Mouse (Mus musculus) v-Abl transformed pro-B cells (cell line): ENCODE measurements around the gene Rgl3.

ENCODE experiments used
- in situ Hi-C, 2 experiments: fragments of 400-800 bp; cut with MboI; formaldehyde crosslinking; loops; one replicate each; pipeline ENCODE4 v1.15.1; 2025; ENCODE audit not compliant: unreplicated experiment in 2 of 2

The Rgl3 gene

DNA sequence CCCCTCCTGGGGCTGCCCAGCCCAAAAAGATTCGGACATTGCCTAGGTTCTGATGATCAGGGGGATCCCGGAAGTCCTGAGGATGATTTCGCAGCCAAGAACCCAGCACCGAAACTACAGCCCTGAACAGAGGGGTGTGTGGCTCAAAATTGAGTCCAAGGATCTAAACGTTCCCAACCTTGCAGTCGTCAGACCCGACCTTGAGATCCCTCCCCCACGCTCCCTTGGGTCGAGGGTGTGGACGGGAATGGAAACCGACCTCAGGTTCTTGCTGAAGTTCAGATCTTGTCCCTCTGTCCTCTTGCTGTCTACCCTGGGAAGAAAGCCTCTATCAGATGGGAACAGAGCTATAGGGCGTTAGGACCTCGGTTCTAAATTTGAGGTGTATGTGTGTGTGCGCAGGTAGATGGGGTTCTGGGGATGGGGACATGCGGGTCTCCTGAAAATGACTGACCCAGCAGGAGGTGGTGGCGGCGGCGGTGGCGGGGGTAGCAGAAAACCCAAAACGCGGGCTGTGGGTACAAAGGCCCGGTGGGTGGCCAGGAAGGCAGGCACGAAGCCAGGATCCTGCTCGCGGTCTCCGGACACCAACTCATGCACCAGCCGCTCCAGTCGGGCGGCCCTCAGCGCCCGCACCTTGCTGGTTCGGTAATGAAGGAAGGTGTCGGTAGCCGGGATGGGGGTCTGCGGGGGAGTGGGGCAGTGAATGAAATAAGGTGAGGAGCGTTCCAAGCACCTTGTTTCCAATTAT lies 1.5 kb downstream of the Rgl3 start:
- in situ Hi-C loops: no loop called here

DNA sequence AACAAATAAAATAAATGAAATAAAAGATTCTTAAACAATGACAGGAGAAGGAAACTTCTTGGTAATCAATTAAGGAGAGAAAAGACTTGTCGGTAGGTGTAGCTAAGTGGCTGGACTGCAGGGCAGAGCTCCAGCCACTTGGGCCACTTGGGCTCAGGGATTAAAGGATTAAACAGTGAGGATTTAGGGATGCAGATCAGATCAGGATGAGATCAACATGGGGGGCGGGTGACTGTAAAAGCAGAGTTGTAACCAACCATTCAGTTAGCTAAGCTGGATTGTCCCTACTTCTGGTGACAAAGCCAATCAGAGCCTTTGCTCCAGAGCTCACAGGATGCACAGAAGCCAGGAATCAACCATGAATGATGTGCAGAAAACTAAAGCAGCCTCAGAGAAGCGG lies 5.3 kb downstream of the Rgl3 start:
- in situ Hi-C loops: no loop called here

DNA sequence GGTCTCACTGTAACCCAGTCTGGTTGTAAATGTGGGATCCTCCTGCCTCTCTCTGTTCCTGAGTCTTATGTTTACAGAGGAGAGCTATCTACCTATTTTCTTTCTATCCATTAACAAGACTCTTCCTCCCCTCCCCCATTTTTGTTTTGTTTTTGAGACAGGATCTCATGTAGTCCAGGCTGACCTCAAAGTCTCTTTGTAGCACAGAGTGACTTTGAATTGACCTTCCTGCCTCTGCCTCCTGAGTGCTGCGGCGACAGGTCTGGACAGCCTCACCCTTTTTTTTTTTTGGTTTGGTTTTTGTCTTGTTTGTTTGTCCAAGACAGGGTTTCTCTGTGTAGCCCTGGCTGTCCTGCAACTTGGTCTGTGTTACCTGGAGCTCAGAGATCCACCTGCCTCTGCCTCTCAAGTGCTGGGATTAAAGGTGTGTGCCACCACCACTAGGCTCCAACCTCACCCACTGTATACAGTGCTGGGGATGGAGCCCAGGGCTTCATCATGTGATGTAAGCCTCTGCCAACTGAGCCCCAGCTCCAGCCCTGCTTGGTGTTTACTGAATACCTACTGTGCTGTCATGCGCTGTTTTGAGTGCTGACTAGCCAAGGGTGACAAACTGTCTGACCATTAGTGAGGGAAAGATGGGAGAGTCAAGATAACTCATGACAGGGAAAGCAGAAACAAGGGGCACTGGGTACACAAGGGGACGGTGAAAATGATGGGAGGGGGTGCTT lies 10.7 kb downstream of the Rgl3 start:
- in situ Hi-C loops: loop anchor here (5.0 to 10.0 kb wide), 6 partner anchors 79 to 436 kb away; partner anchors contain the start of genes 9530077C05Rik (in 1 of the 2), Pigyl (in 1 of the 2) and Zfp809 (in 1 of the 2)

DNA sequence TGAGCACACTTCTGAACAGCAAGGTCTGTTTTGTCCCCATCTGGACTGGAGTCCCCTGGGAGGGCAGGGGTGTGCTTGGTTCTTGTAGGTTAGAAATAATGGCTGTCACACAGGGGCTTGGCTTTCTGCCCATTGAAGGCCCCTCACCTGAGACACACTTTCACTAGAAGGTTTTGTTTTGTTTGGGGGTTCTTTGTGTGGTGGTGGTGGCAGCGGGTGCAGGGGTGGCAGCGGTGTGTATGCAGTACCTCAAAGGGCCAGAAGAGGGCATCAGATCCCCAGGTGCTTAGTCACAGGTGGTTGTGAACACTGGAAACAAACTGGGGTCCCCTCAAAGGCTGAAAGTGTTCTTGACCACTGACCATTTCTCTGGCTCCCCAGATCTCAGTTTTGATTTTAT lies 11.3 kb downstream of the Rgl3 start:
- in situ Hi-C loops: loop anchor here (5.0 to 10.0 kb wide), 6 partner anchors 79 to 437 kb away; partner anchors contain the start of genes 9530077C05Rik (in 1 of the 2), Pigyl (in 1 of the 2) and Zfp809 (in 1 of the 2)

DNA sequence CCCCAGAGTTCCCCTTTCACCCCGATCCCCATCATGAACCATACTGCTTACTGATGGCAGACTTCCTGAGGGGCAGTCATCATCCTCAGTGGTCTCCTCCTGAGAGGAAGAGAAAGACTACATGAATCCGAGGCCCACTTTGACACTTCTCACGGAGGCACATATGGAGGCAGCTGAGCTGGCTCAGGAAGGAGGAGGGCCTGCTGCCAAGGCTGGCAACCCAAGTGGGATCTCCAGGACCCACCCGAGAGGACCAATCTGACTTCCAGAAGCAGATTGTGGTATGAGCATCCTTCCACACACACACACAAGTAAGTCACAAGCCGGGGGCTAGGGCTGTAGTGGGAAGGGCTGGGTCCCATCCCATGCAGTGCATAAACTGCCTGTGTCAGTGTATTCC lies 11.9 kb downstream of the Rgl3 start:
- in situ Hi-C loops: loop anchor here (5.0 to 10.0 kb wide), 6 partner anchors 80 to 437 kb away; partner anchors contain the start of genes 9530077C05Rik (in 1 of the 2), Pigyl (in 1 of the 2) and Zfp809 (in 1 of the 2)

DNA sequence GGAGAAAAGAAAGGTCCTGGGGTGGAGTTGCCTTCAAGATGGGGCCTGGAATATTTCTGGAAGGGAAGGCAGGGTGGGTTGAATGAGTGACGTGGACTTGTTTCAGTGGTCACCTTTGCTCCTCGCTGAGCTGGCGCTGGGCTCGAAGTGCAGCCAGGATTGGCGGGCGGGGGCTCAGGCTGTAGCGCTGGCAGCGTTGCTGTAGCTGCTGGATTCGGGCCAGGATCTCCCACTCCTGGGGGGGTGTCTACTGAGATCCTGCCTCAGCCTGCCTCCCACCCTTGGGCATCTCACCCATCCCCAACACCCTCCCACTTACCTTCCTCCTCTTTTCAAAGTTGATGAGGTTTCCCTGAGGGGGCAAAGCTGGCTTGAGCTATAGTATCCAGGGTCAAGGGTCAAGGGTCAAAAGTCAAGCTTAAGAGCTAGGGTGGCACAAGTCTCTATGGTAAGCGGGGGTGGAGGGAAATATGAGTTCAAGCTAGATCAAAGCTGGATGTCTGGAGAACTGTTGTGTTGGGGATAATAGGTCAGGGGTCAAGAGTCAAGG lies 12.5 kb downstream of the Rgl3 start:
- in situ Hi-C loops: loop anchor here (5.0 to 10.0 kb wide), 6 partner anchors 81 to 438 kb away; partner anchors contain the start of genes 9530077C05Rik (in 1 of the 2), Pigyl (in 1 of the 2) and Zfp809 (in 1 of the 2)

DNA sequence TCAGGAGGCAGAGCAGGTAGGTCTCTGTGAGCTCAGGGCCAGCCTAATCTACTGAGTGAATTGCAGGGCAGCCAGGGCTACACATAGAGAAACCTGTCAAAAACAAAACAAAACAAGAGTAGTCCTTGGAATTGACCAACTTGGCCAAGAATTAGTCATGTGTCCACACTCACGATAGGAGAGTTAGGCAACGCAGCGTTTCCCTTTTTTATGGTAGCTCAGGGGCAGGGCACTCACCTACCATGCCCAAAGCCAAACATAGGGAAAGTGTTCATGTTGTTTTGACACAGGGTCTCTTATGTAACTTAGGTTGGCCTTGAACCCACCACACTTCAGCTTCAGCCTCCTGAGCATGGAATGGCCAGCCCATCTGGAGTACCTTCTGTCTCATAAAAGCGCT lies 19.9 kb downstream of the Rgl3 start:
- in situ Hi-C loops: no loop called here

DNA sequence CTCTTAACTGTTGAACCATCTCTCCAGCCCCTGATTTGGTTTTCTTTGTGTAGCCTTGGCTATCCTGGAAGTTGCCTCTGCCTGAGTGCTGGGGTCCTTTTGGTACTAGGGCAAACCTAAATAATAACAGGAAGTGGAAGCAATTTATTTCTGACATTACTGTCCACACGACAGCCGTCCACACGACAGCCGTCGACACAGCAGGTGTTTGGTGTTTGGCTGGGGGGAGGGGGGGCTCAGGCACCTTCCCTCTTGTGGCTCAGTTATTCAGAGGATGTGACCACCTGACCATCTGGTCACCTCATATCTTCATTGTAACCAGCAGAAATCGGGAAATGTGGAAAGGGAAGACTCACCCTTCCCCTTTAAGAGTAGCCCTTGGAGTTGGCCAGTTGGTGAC lies 20.4 kb downstream of the Rgl3 start:
- in situ Hi-C loops: no loop called here

DNA sequence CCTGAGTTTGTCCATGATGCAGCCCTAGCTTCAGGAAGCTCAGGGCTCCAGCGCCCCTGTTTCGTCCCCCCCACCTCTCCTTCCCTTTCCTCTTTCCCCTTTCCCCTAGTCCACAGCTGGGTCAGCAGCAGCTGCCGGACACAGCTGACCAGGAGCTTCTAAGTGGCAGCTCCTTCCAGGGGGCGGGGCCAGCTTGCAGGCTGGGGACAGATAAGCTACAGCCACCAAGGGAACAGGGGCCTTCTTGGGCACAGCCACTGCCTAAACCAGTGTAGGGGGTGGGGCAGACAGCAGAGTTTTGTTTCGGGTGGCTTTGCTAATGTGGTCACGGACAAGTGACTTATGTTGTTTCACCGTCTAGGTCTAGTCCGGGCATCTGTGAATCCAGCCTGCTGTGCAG lies 25.8 kb downstream of the Rgl3 start, which contains the start of gene Epor:
Epor (minus strand) TSS at position 90 of the 400 bp plus-strand sequence.
- in situ Hi-C loops: no loop called here

DNA sequence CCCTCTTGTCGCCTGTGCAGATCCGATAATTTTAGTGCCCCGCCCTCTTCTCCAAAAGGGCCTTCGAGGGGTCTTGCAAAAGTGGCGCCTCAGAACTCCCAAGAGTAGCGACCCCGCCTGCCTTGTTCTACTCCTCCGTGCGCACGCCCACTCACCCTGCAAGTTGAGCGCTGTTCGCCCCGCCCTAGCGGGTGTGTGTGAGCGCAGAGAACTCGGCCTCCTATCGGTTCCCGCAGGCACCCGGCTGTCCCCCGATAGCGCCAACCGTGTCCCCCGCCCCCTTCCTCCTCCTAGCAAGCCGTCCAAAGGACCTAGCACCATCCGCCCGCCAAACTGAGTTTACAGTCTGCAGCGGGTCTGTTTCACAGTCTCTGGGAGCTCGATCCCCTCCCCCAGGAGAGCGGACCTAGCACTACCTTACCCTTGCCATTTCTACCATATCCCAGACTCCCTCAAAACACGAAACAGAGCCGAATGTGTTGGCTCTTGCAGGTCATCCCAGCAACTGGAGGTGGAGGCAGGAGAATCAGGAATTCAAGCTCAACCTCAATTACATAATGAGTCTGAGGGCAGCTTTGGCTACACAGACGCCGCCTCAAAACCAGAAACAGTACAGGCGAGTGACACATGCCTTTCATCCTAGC lies 26.7 kb downstream of the Rgl3 start:
- in situ Hi-C loops: no loop called here

DNA sequence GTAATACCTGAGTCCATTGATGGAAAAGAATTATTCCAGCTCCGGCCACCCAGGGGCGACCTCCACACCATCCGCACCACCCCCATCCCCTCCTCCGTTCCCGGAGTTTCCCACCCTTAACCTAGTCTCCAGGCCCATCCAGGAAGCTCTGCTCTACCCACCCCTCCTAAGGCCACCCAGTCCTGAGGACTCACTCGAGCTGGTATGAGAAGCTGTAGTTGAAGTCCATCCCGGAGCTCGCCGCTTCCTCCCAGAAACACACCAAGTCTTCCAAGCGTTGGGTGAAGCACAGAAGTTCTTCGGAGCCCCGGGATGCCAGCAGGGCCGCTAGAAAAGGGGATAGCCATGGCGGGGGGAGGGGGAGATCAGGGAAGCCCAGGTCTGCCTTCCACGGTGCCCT lies 27.2 kb downstream of the Rgl3 start:
- in situ Hi-C loops: no loop called here

DNA sequence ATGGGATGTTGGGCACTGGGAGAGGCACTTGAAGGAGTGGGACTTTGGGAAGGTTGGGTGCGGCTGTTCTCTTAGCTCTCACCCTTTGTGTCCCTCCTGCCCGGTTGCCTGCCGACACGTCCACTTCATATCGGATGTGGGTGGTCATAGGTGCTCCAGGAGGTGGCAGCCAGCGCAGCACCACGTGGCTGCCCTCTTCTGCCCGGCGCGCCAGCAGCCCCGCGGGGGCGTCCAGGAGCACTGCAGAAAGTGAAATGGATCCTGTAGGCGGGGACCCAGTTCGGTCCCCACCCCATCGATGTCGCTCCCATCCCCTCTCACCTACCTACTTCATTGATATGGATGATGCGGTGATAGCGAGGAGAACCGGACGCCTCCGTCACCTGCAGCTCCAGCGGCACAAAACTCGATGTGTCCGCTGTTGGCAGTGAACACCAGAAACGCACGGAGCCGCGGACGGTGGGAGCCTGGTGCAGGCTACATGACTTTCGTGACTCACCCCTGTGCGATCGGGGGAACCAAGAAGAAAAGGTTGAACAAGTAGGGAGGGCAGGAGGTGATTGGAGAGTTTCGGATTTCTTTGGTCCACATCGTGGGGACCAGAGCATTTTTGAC lies 27.8 kb downstream of the Rgl3 start:
- in situ Hi-C loops: no loop called here

DNA sequence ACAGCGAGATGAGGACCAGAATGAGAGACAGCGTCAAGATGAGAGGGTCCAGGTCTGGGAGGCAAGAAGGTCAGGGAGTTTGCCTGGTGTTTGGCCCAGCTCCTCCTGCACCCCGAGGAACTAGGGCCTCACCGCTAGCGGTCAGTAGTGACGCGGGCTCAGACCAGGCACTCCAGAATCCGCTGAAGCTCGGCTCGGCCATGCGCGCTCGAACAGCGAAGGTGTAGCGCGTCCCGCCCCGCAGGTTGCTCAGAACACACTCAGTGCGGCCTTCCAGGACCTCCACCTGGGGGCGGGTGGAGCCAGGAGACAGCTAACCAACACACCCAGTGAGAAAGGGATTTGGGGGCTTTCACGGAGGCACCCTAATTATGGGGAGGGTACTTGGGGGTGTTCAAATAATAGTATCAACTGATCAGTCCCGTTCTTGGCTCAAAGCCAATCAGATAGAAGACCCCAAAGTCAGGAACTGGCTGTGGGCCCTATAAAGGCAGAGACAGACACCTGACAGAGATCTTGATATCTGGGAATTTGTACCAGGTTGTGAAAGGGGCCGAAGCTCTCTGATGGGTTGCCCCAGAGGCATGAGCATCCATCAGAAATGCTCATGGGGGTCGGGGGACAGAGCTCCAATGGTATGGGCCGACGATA lies 28.6 kb downstream of the Rgl3 start:
- in situ Hi-C loops: no loop called here

DNA sequence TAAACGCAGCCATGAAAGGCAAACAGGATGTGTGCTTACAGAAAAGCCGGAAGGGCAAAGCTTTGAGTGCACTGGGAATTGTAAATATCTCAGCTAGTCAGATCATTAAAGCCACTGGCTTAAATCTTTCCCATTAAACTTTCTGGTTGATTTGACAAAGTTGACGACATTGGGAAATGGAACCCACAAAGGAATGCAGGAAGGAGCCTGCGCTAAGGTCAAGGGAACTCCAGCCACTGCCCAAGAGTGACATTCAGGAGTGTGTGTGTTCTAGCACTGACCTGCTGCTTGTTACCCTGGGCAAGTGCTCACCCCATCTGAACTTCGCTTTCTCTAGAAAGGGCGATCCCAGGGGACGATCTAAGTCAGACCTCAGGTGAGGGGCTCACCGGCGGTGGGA lies 29.1 kb downstream of the Rgl3 start:
- in situ Hi-C loops: no loop called here

DNA sequence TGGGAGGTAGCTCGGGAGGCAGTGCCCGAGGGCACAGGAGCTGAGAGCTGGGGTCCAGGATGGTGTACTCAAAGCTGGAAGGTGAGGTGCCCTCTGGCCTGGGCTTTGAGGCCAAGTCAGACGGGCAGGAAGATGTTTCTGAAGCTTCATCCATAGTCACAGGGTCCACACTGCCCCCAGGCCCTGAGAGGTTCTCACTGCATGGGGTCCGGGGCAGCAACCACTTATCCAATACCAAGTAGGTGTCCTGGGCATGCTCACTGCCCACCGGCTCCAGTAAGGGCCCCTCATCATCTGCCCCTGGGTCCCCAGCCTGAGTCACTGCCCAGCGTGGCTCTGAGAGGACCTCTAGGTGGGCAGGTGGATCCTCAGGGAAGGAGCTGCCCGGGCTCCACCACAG lies 30.0 kb downstream of the Rgl3 start:
- in situ Hi-C loops: no loop called here

DNA sequence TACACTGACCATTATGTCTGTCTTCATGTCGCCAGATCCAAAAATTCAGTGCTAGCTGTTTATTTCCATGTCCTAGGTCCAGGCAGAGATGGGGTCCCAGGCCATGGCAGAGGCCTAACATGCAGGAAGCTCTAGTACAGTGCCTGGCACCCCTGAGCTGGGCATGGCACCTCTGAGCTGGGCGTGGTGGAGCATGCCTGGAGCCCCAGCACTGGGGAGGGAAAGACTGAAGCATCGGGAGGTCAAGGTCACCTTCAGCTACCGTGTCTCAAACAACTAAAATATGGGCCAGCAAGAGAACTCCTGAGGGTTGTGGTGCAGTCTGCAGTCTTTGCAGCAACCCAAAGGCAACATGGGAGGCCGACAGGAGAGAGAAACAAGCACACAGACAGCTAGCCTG lies 30.9 kb downstream of the Rgl3 start:
- in situ Hi-C loops: no loop called here

DNA sequence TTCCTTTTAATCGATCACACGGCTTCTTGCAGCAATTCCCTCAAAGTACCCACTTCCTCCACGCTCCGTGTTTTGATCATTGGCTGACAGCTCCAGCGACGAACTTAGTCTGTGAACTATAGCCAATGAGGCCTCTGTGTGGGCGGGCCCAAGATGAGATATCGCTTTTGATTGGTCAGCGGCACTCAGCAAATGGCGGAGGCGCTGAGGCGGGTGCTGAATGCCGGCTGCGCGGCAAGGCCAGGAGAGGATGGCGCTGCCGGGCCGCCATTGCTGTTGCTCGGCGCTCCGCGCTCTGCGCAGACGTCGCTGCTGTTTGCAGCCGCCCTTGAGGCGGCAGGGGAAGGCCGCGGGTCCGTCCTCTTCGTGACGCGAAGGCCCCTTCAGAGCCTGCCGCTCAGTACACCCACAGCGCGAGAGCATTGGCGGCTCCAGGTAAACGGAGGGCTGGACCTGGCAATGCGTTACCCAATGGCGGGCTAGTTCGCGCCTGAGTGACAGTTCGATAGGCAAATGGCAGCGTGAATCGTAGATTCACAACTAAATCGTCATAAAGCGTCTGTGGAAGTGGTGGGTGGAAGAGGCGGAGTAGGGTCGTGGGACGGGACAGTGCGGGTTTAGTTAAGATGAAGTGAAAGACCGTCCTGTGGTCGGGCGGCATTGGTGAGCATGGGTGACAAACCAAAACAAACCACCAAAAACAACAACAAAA lies 33.5 kb downstream of the Rgl3 start, which contains the start of gene Swsap1:
Swsap1 (plus strand) TSS at position 186 of the 712 bp plus-strand sequence.
- in situ Hi-C loops: no loop called here

DNA sequence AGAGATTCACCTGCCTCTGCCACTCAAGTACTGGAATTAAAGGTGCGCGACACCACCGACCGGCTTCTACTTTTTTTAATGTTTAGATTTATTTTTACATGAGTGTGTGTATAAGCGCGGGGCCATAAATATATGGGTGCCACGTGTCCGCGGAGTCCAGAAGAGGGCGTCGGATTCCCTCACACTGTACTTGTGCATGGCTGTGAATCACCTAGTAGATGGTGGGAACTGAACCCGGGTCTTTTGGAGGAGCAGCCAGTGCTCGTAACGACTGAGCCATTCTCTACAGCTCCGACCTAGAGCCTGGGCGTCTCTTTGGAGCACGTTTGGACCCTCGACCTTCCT lies 34.0 kb downstream of the Rgl3 start:
- in situ Hi-C loops: no loop called here

DNA sequence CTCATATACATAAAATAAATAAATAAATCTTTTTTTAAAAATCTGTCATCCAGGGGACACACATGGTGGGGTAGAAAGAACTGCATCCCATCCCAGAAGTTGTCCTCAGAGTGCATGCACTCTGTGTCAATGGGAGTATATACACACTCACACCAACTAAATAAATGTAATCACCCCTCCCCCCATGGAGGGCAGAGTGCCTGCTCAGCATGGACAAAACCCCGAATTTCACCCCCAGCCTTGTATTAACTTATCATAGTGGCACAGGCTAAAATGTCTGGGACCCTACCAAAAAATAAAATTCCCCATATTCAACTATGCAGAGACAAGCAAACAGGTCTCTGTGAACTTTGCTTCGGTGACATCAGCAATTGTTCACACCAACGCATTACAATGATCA lies 34.6 kb downstream of the Rgl3 start:
- in situ Hi-C loops: no loop called here
